24 mouse cellular contexts compared by ENCODE assay signal in the genomic region with DNA sequence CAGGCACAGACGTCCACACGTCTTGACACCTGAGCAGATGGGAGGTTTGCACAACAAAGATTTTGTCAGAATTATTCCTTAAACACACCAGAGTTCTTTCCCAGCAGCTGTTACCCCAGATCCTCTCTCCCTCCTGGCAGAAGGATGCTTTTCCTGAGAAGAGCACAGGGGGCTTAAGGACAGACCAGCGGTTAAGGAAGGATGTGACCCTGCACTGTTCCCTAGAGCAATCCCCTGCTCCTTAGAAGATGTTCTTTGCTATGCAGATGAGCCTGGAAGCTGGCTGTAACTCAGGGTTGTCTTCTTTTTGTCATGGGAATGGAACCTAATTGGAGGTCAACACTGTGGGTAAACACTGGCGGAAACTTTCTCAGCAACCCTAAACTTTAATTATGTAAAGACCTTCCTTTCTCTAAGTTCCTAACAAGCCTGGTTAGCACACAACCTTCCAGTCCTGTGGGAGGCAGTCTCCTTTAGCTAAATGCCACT.
"Had no signal": no experiment of that assay in that cellular context is flagged by ENCODE, and none has a peak within 500 bp of the region (broad histone marks: within the 10 kb centered on the region; RNA-seq: fewer than 3 reads in every experiment).

No protein-coding gene starts in this region.

- ATAC-seq: liver, embryonic 12.5 days; midbrain, embryonic 13.5 days; midbrain, embryonic 16.5 days had no signal

- H3K9me3 ChIP-seq: limb, embryonic 12.5 days; liver, embryonic 12.5 days; liver, embryonic 15.5 days; lung, embryonic 15.5 days; megakaryocyte, embryonic 14.5 days; midbrain, embryonic 10.5 days; midbrain, embryonic 13.5 days; neural tube, embryonic 13.5 days; stomach, embryonic 15.5 days had no signal

- H3K4me2 ChIP-seq: liver, embryonic 12.5 days; liver, embryonic 15.5 days; lung, embryonic 15.5 days; midbrain, embryonic 13.5 days; neural tube, embryonic 13.5 days; stomach, embryonic 15.5 days had no signal

- H3K27ac ChIP-seq: kidney, postnatal 0 days; layer of hippocampus, adult 2 months; left cerebral cortex, adult 2 months; limb, embryonic 12.5 days; liver, embryonic 12.5 days; liver, embryonic 15.5 days; lung, embryonic 15.5 days; midbrain, embryonic 10.5 days; midbrain, embryonic 13.5 days; neural tube, embryonic 13.5 days; stomach, embryonic 15.5 days had no signal

- H3K4me1 ChIP-seq: stomach, embryonic 15.5 days had no signal

- H3K9ac ChIP-seq: limb, embryonic 12.5 days; liver, embryonic 12.5 days; liver, embryonic 15.5 days; lung, embryonic 15.5 days; midbrain, embryonic 13.5 days; neural tube, embryonic 13.5 days; stomach, embryonic 15.5 days had no signal

- H3K36me3 ChIP-seq: limb, embryonic 12.5 days; liver, embryonic 12.5 days; liver, embryonic 15.5 days; lung, embryonic 15.5 days; midbrain, embryonic 10.5 days; midbrain, embryonic 13.5 days; neural tube, embryonic 13.5 days; stomach, embryonic 15.5 days had no signal

- H3K4me3 ChIP-seq: layer of hippocampus, adult 2 months; left cerebral cortex, adult 2 months; limb, embryonic 12.5 days; liver, embryonic 12.5 days; liver, embryonic 15.5 days; lung, embryonic 15.5 days; megakaryocyte, embryonic 14.5 days; midbrain, embryonic 10.5 days; midbrain, embryonic 13.5 days; myocyte; neural tube, embryonic 13.5 days; stomach, embryonic 15.5 days had no signal

- DNase-seq: kidney, postnatal 25 days; layer of hippocampus, postnatal 36 days; liver; lung, adult 18-20 months; lung, postnatal 10 days; lung, postnatal 36 days; retina, postnatal 1 day; right cerebral cortex, postnatal 25 days; spleen, adult 18-20 months; thymus, postnatal 25 days had no signal
